In the genomic region with DNA sequence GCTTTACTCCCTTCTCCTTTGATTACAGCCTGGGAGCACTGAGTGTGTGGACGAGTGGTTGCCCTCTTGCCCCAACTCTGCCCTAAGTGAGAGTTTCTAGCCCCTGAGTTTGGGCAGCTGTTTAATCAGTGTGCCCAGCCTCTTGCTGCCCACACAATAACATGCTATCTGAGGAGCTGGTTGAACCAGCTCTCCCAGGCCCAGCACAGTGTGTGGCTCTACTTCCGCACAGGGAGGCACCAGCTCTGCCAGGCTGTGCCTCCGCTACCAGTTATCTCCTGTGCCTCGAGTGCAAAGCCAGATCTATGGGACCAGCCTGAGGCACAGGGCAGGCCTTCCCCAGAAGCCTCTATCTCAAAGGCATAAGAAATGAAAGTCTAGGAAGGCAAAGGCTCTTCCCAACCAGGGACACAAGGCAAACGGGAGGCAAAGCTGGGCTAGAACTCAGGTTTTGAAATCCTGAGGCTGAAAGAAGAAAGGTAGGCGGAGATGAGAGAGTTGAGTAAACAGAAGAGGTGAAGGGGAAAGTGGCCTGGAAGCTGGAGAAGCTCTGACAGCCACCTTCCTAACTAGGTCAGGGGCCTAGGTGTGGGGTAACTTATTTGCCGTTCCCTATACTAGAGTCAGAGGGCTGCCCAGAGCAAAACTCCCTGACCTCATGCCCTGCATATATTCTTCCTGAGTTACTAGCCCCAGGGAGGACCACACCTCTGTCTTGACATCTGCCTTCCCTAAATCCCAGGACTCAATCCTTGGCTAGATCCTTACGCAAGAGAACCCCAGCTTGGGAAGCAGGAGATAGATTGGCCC, we compare ENCODE assay signal across 8 mouse cellular contexts. TPM values are rescaled to one million over a fixed set of nuclear protein-coding genes. Genes with fewer than 3 reads are reported as not detected.
DNase-seq lines count a peak whose midpoint lies in the region; ATAC-seq and TF ChIP-seq lines count a peak whose summit lies in the region.

No protein-coding gene starts in this region.

- peak; percentile 72 for DNase-seq in liver, adult 2 months (ENCODE audit: extremely low read depth, low read depth, low spot score)
- DNase-seq in liver, result no peak
- no peak for DNase-seq in limb, embryonic 11.5 days (ENCODE audit: low spot score)
- no peak for DNase-seq in c-Kit-positive CD71-positive TER-119-positive erythroid progenitor cells, embryonic 14.5 days (ENCODE audit: low spot score)
- no peak for DNase-seq in gastrocnemius, adult 18-20 months (ENCODE audit: low spot score)
- no peak for DNase-seq in adrenal gland, postnatal 10 days

- no peaks in the 10 kb centered on the region for H3K27me3 ChIP-seq in liver, adult 2 months (ENCODE audit: control insufficient read depth, insufficient read depth, low read length)
- H3K27me3 ChIP-seq in forebrain, embryonic 12.5 days, result no peaks in the 10 kb centered on the region; the same call in 1 of the 2 replicates
- no peaks in the 10 kb centered on the region for H3K27me3 ChIP-seq in limb, embryonic 11.5 days (ENCODE audit: control insufficient read depth, insufficient read depth, low read length)
- H3K27me3 ChIP-seq in neural tube, embryonic 13.5 days, result peaks cover 6% of the 10 kb centered on the region; the same call in 1 of the 2 replicates

- H3K79me2 ChIP-seq in liver, adult 2 months (ENCODE audit: control insufficient read depth, insufficient read depth, low read length), result peaks cover 19% of the 10 kb centered on the region; the same call in 1 of the 2 replicates

- WGBS in liver, adult 2 months, result 11% methylated on average over 8 of the region's 8 CpGs
- 79% methylated on average over 8 of the region's 8 CpGs for WGBS in forebrain, embryonic 12.5 days
- 70% methylated on average over 8 of the region's 8 CpGs for WGBS in limb, embryonic 11.5 days
- 74% methylated on average over 8 of the region's 8 CpGs for WGBS in neural tube, embryonic 13.5 days

- H3K4me2 ChIP-seq in forebrain, embryonic 12.5 days, result peak overlapping the region; percentile 43
- H3K4me2 ChIP-seq in limb, embryonic 11.5 days (ENCODE audit: low read depth, severe bottlenecking), result peak overlapping the region; percentile 58
- H3K4me2 ChIP-seq in neural tube, embryonic 13.5 days, result peak overlapping the region; percentile 85

- peak overlapping the region; percentile 47 for H3K9ac ChIP-seq in liver, adult 2 months (ENCODE audit: low read depth, low read length)
- peak overlapping the region; percentile 30 for H3K9ac ChIP-seq in forebrain, embryonic 12.5 days
- H3K9ac ChIP-seq in limb, embryonic 11.5 days (ENCODE audit: low read length), result peak overlapping the region; percentile 51
- peak overlapping the region; percentile 49 for H3K9ac ChIP-seq in neural tube, embryonic 13.5 days

- no peak for TF ChIP-seq POLR2A in liver, adult 2 months (IDR thresholded peaks at IDR 0.05; ENCODE audit: extremely low read depth, insufficient read depth, low read length)

- H3K27ac ChIP-seq in liver, adult 2 months (replicated peaks; ENCODE audit: insufficient read depth, low read depth, low read length), result peak overlapping the region; percentile 45
- no peak overlapping the region for H3K27ac ChIP-seq in forebrain, embryonic 12.5 days
- H3K27ac ChIP-seq in limb, embryonic 11.5 days (replicated peaks; ENCODE audit: low read depth, low read length), result no peak overlapping the region
- H3K27ac ChIP-seq in neural tube, embryonic 13.5 days (replicated peaks), result no peak overlapping the region

- peaks cover 31% of the 10 kb centered on the region for H3K4me1 ChIP-seq in liver, adult 2 months (ENCODE audit: control insufficient read depth, insufficient read depth, low read length)
- H3K4me1 ChIP-seq in forebrain, embryonic 12.5 days, result peaks cover 51% of the 10 kb centered on the region
- H3K4me1 ChIP-seq in limb, embryonic 11.5 days (ENCODE audit: control insufficient read depth, insufficient read depth, low read length), result peaks cover 30% of the 10 kb centered on the region
- H3K4me1 ChIP-seq in neural tube, embryonic 13.5 days (replicated peaks), result peaks cover 55% of the 10 kb centered on the region

- TF ChIP-seq CTCF in liver, adult 2 months (IDR thresholded peaks at IDR 0.05; ENCODE audit: low read depth, low read length), result no peak

- H3K36me3 ChIP-seq in liver, adult 2 months (ENCODE audit: control insufficient read depth, insufficient read depth, low read length), result no peaks in the 10 kb centered on the region; the same call in 1 of the 2 replicates
- peaks cover 13% of the 10 kb centered on the region for H3K36me3 ChIP-seq in forebrain, embryonic 12.5 days (replicated peaks)
- H3K36me3 ChIP-seq in limb, embryonic 11.5 days (ENCODE audit: control insufficient read depth, insufficient read depth, low read length), result peaks cover 4% of the 10 kb centered on the region; the same call in 1 of the 2 replicates
- peaks cover 10% of the 10 kb centered on the region; the same call in 1 of the 2 replicates for H3K36me3 ChIP-seq in neural tube, embryonic 13.5 days

- 0 out of 2 replicates have a peak, but pooled peaks cover 6% of the 10 kb centered on the region for H3K9me3 ChIP-seq in forebrain, embryonic 12.5 days
- H3K9me3 ChIP-seq in limb, embryonic 11.5 days (ENCODE audit: control insufficient read depth, low read length), result no peaks in the 10 kb centered on the region
- H3K9me3 ChIP-seq in neural tube, embryonic 13.5 days, result no peaks in the 10 kb centered on the region; the same call in 1 of the 2 replicates

- ATAC-seq in forebrain, embryonic 12.5 days (ENCODE audit: low FRiP score), result no peak
- no peak for ATAC-seq in limb, embryonic 11.5 days (ENCODE audit: insufficient number of reproducible peaks, low FRiP score, low TSS enrichment, low read depth)
- no peak for ATAC-seq in neural tube, embryonic 13.5 days (ENCODE audit: low read depth)

- H3K4me3 ChIP-seq in liver, adult 2 months (ENCODE audit: insufficient read depth, low read depth, low read length), result peak overlapping the region; percentile 51
- peak overlapping the region; percentile 17 for H3K4me3 ChIP-seq in forebrain, embryonic 12.5 days (replicated peaks)
- peak overlapping the region; percentile 15 for H3K4me3 ChIP-seq in limb, embryonic 11.5 days (ENCODE audit: low read depth, low read length)
- peak overlapping the region; percentile 13 for H3K4me3 ChIP-seq in neural tube, embryonic 13.5 days

RNA-seq across cellular contexts. Expression of a gene that starts 4.1 kb away (rescaled TPM):
- 7.6 and 8.8 TPM in 2 replicates for total RNA-seq in liver, adult 2 months (2014; rRNA removed)
- polyA plus RNA-seq in liver, adult 2 months (2012; rRNA removed), result 8.9 and 10.5 TPM in 2 replicates
- 6.0 and 6.2 TPM in 2 replicates for polyA plus RNA-seq in forebrain, embryonic 12.5 days (2016; fragmentation: Nextera tagmentation; extraction: Ambion mirVana)
- polyA plus RNA-seq in limb, embryonic 11.5 days (2014; fragmentation: Nextera tagmentation; extraction: Ambion mirVana), result 7.8 and 10.1 TPM in 2 replicates
- 2.9 TPM in 2 replicates for polyA plus RNA-seq in neural tube, embryonic 13.5 days (2015; fragmentation: Nextera tagmentation; extraction: Ambion mirVana)
- total RNA-seq in gastrocnemius, adult 18-20 months (2021), result 1 to 10 TPM; 2.1 to 3.3 TPM
- total RNA-seq in adrenal gland, postnatal 10 days (2021), result 10 to 100 TPM; 16.6 to 19.5 TPM

RNA-seq across cellular contexts. Expression of a gene that starts 13.2 kb away (rescaled TPM):
- total RNA-seq in liver, adult 2 months (2014; rRNA removed), result 35.8 and 45.6 TPM in 2 replicates
- polyA plus RNA-seq in liver, adult 2 months (2012; rRNA removed), result 145 and 151 TPM in 2 replicates
- 69.6 and 71.4 TPM in 2 replicates for polyA plus RNA-seq in forebrain, embryonic 12.5 days (2016; fragmentation: Nextera tagmentation; extraction: Ambion mirVana)
- 70.9 and 73.6 TPM in 2 replicates for polyA plus RNA-seq in limb, embryonic 11.5 days (2014; fragmentation: Nextera tagmentation; extraction: Ambion mirVana)
- polyA plus RNA-seq in neural tube, embryonic 13.5 days (2015; fragmentation: Nextera tagmentation; extraction: Ambion mirVana), result 80.2 and 85.5 TPM in 2 replicates
- total RNA-seq in gastrocnemius, adult 18-20 months (2021), result 10 to 100 TPM; 46.7 to 51.6 TPM
- total RNA-seq in adrenal gland, postnatal 10 days (2021), result 10 to 100 TPM; 84.4 to 87.6 TPM

RNA-seq across cellular contexts. Expression of a gene that starts 26.6 kb away (rescaled TPM):
- 7.2 and 8.4 TPM in 2 replicates for total RNA-seq in liver, adult 2 months (2014; rRNA removed)
- 3.7 and 4.2 TPM in 2 replicates for polyA plus RNA-seq in liver, adult 2 months (2012; rRNA removed)
- polyA plus RNA-seq in forebrain, embryonic 12.5 days (2016; fragmentation: Nextera tagmentation; extraction: Ambion mirVana), result 25.7 and 27.6 TPM in 2 replicates
- 26.0 and 30.2 TPM in 2 replicates for polyA plus RNA-seq in limb, embryonic 11.5 days (2014; fragmentation: Nextera tagmentation; extraction: Ambion mirVana)
- polyA plus RNA-seq in neural tube, embryonic 13.5 days (2015; fragmentation: Nextera tagmentation; extraction: Ambion mirVana), result 28.7 and 29.0 TPM in 2 replicates
- 10 to 100 TPM; 10.8 to 11.5 TPM for total RNA-seq in gastrocnemius, adult 18-20 months (2021)
- 10 to 100 TPM in 1 of 2 experiments, 1 to 10 TPM in 1; 9.7 to 11.4 TPM for total RNA-seq in adrenal gland, postnatal 10 days (2021)

RNA-seq across cellular contexts. Expression of a gene that starts 59.2 kb away (rescaled TPM):
- total RNA-seq in liver, adult 2 months (2014; rRNA removed), result 0.09 and 0.13 TPM in 2 replicates
- 0.04 and 0.11 TPM in 2 replicates for polyA plus RNA-seq in liver, adult 2 months (2012; rRNA removed)
- polyA plus RNA-seq in forebrain, embryonic 12.5 days (2016; fragmentation: Nextera tagmentation; extraction: Ambion mirVana), result 3.0 and 3.8 TPM in 2 replicates
- 5.4 and 5.5 TPM in 2 replicates for polyA plus RNA-seq in limb, embryonic 11.5 days (2014; fragmentation: Nextera tagmentation; extraction: Ambion mirVana)
- 6.0 and 6.5 TPM in 2 replicates for polyA plus RNA-seq in neural tube, embryonic 13.5 days (2015; fragmentation: Nextera tagmentation; extraction: Ambion mirVana)
- 1 to 10 TPM; 2.9 to 5.8 TPM for total RNA-seq in gastrocnemius, adult 18-20 months (2021)
- total RNA-seq in adrenal gland, postnatal 10 days (2021), result 10 to 100 TPM; 14.8 to 20.7 TPM

RNA-seq across cellular contexts. Expression of a gene that starts 59.6 kb away (rescaled TPM):
- not detected in 2 replicates for total RNA-seq in liver, adult 2 months (2014; rRNA removed)
- polyA plus RNA-seq in liver, adult 2 months (2012; rRNA removed), result 0.11 TPM in 1 of 2 replicates, not detected in the other
- not detected in 2 replicates for polyA plus RNA-seq in forebrain, embryonic 12.5 days (2016; fragmentation: Nextera tagmentation; extraction: Ambion mirVana)
- polyA plus RNA-seq in limb, embryonic 11.5 days (2014; fragmentation: Nextera tagmentation; extraction: Ambion mirVana), result 0.41 and 0.77 TPM in 2 replicates
- 0.28 TPM in 1 of 2 replicates, not detected in the other for polyA plus RNA-seq in neural tube, embryonic 13.5 days (2015; fragmentation: Nextera tagmentation; extraction: Ambion mirVana)
- not detected for total RNA-seq in gastrocnemius, adult 18-20 months (2021)
- 1 to 10 TPM; 2.0 to 3.2 TPM for total RNA-seq in adrenal gland, postnatal 10 days (2021)
